Mouse (Mus musculus): ENCODE results near the gene Ifit1bl2.
"Not testable (repeated sequence)": the region's sequence is repeated elsewhere in the genome, so short reads cannot be mapped to it uniquely, and the experiment has no call there.

The Ifit1bl2 gene

GRCm38 (mm10) chr19:34610118-34610517 lies 30.4 kb downstream of the Ifit1bl2 start:
- DNase-seq (ENCODE audit: low spot score in 2 of 2) = not testable (repeated sequence)

GRCm38 (mm10) chr19:34607237-34608051 lies 33.1 kb downstream of the Ifit1bl2 start, which contains the start of gene Ifit3b:
Gene Ifit3b, plus strand, starts transcription at chr19:34607970.
- DNase-seq (ENCODE audit: low spot score in 2 of 2) = not testable (repeated sequence)

- DNase-seq (ENCODE audit: low spot score in 2 of 2) = no peak
Measured at GRCm38 (mm10) chr19:34605472-34605871, 35.1 kb downstream of the Ifit1bl2 start.

- DNase-seq (ENCODE audit: low spot score in 2 of 2) = not testable (repeated sequence)
Measured at GRCm38 (mm10) chr19:34601888-34602287, 38.7 kb downstream of the Ifit1bl2 start, which contains the start of gene Ifit1bl1. Gene Ifit1bl1, minus strand, starts transcription at chr19:34601956.

- DNase-seq (ENCODE audit: low spot score in 2 of 2) = not testable (repeated sequence)
Measured at GRCm38 (mm10) chr19:34599250-34599649, 41.3 kb downstream of the Ifit1bl2 start.

GRCm38 (mm10) chr19:34598341-34598740 lies 42.2 kb downstream of the Ifit1bl2 start:
- DNase-seq (ENCODE audit: low spot score in 2 of 2) = no peak

- no peak for DNase-seq (ENCODE audit: low spot score in 2 of 2)
Measured at GRCm38 (mm10) chr19:34596811-34597210, 43.7 kb downstream of the Ifit1bl2 start.

GRCm38 (mm10) chr19:34594523-34594922 lies 46.0 kb downstream of the Ifit1bl2 start:
- DNase-seq (ENCODE audit: low spot score in 2 of 2) = not testable (repeated sequence)

GRCm38 (mm10) chr19:34593456-34593855 lies 47.1 kb downstream of the Ifit1bl2 start:
- no peak for DNase-seq (ENCODE audit: low spot score in 2 of 2)

GRCm38 (mm10) chr19:34588959-34589358 lies 51.6 kb downstream of the Ifit1bl2 start:
- DNase-seq (ENCODE audit: low spot score in 2 of 2) = no peak

- DNase-seq (ENCODE audit: low spot score in 2 of 2) = not testable (repeated sequence)
Measured at GRCm38 (mm10) chr19:34587898-34588692, 52.4 kb downstream of the Ifit1bl2 start.

- not testable (repeated sequence) for DNase-seq (ENCODE audit: low spot score in 2 of 2)
Measured at GRCm38 (mm10) chr19:34585740-34586458, 54.6 kb downstream of the Ifit1bl2 start.

GRCm38 (mm10) chr19:34583126-34583766 lies 57.3 kb downstream of the Ifit1bl2 start, which contains the start of gene Ifit3:
Gene Ifit3, plus strand, starts transcription at chr19:34583531.
- not testable (repeated sequence) for DNase-seq (ENCODE audit: low spot score in 2 of 2)

GRCm38 (mm10) chr19:34582696-34583095 lies 57.8 kb downstream of the Ifit1bl2 start:
- DNase-seq (ENCODE audit: low spot score in 2 of 2) = not testable (repeated sequence)

GRCm38 (mm10) chr19:34577121-34577520 lies 63.4 kb downstream of the Ifit1bl2 start:
- DNase-seq (ENCODE audit: low spot score in 2 of 2) = no peak

- no peak for DNase-seq (ENCODE audit: low spot score in 2 of 2)
Measured at GRCm38 (mm10) chr19:34573650-34574049, 66.9 kb downstream of the Ifit1bl2 start.

GRCm38 (mm10) chr19:34571080-34571479 lies 69.5 kb downstream of the Ifit1bl2 start:
- no peak for DNase-seq (ENCODE audit: low spot score in 2 of 2)

GRCm38 (mm10) chr19:34569896-34570476 lies 70.6 kb downstream of the Ifit1bl2 start:
- no peak for DNase-seq (ENCODE audit: low spot score in 2 of 2)

GRCm38 (mm10) chr19:34568988-34569895 lies 71.3 kb downstream of the Ifit1bl2 start:
- DNase-seq (ENCODE audit: low spot score in 2 of 2) = no peak
